Mouse (Mus musculus) liver, adult 2 months (tissue): ENCODE data around the gene Fsd1. TPM values are rescaled to one million over a fixed set of nuclear protein-coding genes. Genes with fewer than 3 reads are reported as not detected.

Source experiments
- DNase-seq: peaks from one replicate; pipeline ENCODE4 v3.0.0-alpha.2; 2011; ENCODE audit warnings: low read depth, low spot score; ENCODE audit errors: extremely low read depth
- H3K27ac ChIP-seq: fragments of 200-500 bp; replicated peaks from 2 replicates; pipeline ENCODE4 v1.5.1; 2012; ENCODE audit warnings: low read depth, mild to moderate bottlenecking, control low read depth, inconsistent platforms, low read length; ENCODE audit not compliant: insufficient read depth
- H3K27me3 ChIP-seq: fragments of 200-500 bp; 2 replicates; pipeline ENCODE4 v1.6.1; 2012; ENCODE audit warnings: mild to moderate bottlenecking, moderate library complexity, low read length, inconsistent platforms; ENCODE audit not compliant: control insufficient read depth, insufficient read depth
- H3K36me3 ChIP-seq: fragments of 200-500 bp; 2 replicates; pipeline ENCODE4 v1.6.1; 2012; ENCODE audit warnings: low read length, inconsistent platforms; ENCODE audit not compliant: control insufficient read depth, insufficient read depth
- H3K4me1 ChIP-seq: fragments of 200-500 bp; 2 replicates; pipeline ENCODE4 v1.6.1; 2011; ENCODE audit warnings: low read length; ENCODE audit not compliant: control insufficient read depth, insufficient read depth
- H3K4me3 ChIP-seq: fragments of 200-500 bp; 2 replicates; pipeline ENCODE4 v1.5.1; 2011; ENCODE audit warnings: low read depth, mild to moderate bottlenecking, control low read depth, low read length, moderate library complexity; ENCODE audit not compliant: insufficient read depth
- H3K79me2 ChIP-seq: fragments of 200-500 bp; 2 replicates; pipeline ENCODE4 v1.6.1; 2012; ENCODE audit warnings: inconsistent platforms, mild to moderate bottlenecking, low read length, moderate library complexity; ENCODE audit not compliant: control insufficient read depth, insufficient read depth
- H3K9ac ChIP-seq: fragments of 200-500 bp; 2 replicates; pipeline ENCODE4 v1.6.1; 2012; ENCODE audit warnings: low read depth, mild to moderate bottlenecking, control low read depth, inconsistent platforms, low read length
- CTCF ChIP-seq: fragments of 200-500 bp; IDR thresholded peaks from 2 replicates; pipeline ENCODE4 v1.5.1; 2011; ENCODE audit warnings: low read depth, low read length, control low read depth
- POLR2A ChIP-seq: fragments of 200-500 bp; IDR thresholded peaks from 2 replicates; pipeline ENCODE4 v1.6.1; 2011; ENCODE audit warnings: low read length, control low read depth; ENCODE audit not compliant: insufficient read depth; ENCODE audit errors: extremely low read depth
- WGBS: fragments of 180-500 bp; shearing (Covaris S2); methylation state at CpG from one replicate; pipeline ENCODE4 v1.1.7; 2018; 5-methylcytosine and 5-hydroxymethylcytosine counted together
- polyA plus RNA-seq: library from polyadenylated mRNA; depleted of rRNA; stranded (reverse); fragments of >200 nt; gene quantifications from 2 replicates; pipeline ENCODE4 v1.2.3, GENCODE M21; 2012
- total RNA-seq: library from RNA; depleted of rRNA; stranded (reverse); fragments of >200 nt; gene quantifications from 2 replicates; pipeline ENCODE4 v1.2.3, GENCODE M21; 2014

Gene Fsd1
- total and polyA plus RNA-seq, 2 experiments: not detected

- Histone ChIP-seq H3K79me2 (no peaks in the 10 kb centered on the region), H3K4me3 (peak overlapping the region; percentile 47; the same call in 1 of the 2 replicates), H3K4me1 (peaks cover 7% of the 10 kb centered on the region), H3K27ac (no peak overlapping the region), H3K36me3 (no peaks in the 10 kb centered on the region), H3K27me3 (no peaks in the 10 kb centered on the region), H3K9ac (0 out of 2 replicates have a peak overlapping the region, but pooled peaks have one; percentile 7)
- 10% methylated on average over 26 of the region's 26 CpGs for WGBS
- DNase-seq: peak; percentile 44
- TF ChIP-seq POLR2A: no peak
- TF ChIP-seq CTCF: no peak
These were observed 30.2 kb upstream of the Fsd1 start for GRCm38 (mm10) chr17:55956129-55956528.

- WGBS: 35% methylated on average over 6 of the region's 6 CpGs
- no peak overlapping the region for H3K4me3 ChIP-seq
- H3K27me3 ChIP-seq: no peaks in the 10 kb centered on the region
These were observed 29.7 kb upstream of the Fsd1 start for GRCm38 (mm10) chr17:55956591-55956990.

GRCm38 (mm10) chr17:55957168-55957567 is 29.1 kb upstream of the Fsd1 start:
- no peak overlapping the region for H3K4me3 ChIP-seq
- TF ChIP-seq POLR2A (no peak), CTCF (peak; percentile 92)
- no peak overlapping the region for H3K9ac ChIP-seq
- peaks cover 7% of the 10 kb centered on the region for H3K4me1 ChIP-seq
- DNase-seq: peak; percentile 44
- H3K79me2 ChIP-seq: no peaks in the 10 kb centered on the region
- H3K36me3 ChIP-seq: no peaks in the 10 kb centered on the region
- no peak overlapping the region for H3K27ac ChIP-seq
- WGBS: 21% methylated on average over 9 of the region's 9 CpGs
- no peaks in the 10 kb centered on the region for H3K27me3 ChIP-seq

More at GRCm38 (mm10) chr17:55956591-55956990, 29.7 kb upstream of the Fsd1 start:
- Histone ChIP-seq H3K36me3 (no peaks in the 10 kb centered on the region), H3K27ac (no peak overlapping the region), H3K9ac (no peak overlapping the region), H3K4me1 (peaks cover 7% of the 10 kb centered on the region), H3K79me2 (no peaks in the 10 kb centered on the region)
- DNase-seq: no peak
- TF ChIP-seq CTCF (no peak), POLR2A (no peak)

- Histone ChIP-seq H3K4me1 (peaks cover 9% of the 10 kb centered on the region), H3K79me2 (no peaks in the 10 kb centered on the region), H3K27ac (no peak overlapping the region), H3K27me3 (no peaks in the 10 kb centered on the region), H3K4me3 (no peak overlapping the region), H3K36me3 (no peaks in the 10 kb centered on the region), H3K9ac (peak overlapping the region; percentile 21; the same call in 1 of the 2 replicates)
- DNase-seq: no peak
- 83% methylated on average over 13 of the region's 13 CpGs for WGBS
- TF ChIP-seq CTCF (no peak), POLR2A (no peak)
These were observed 28.4 kb upstream of the Fsd1 start for GRCm38 (mm10) chr17:55957726-55958583.

- Histone ChIP-seq H3K36me3 (no peaks in the 10 kb centered on the region), H3K27ac (no peak overlapping the region), H3K4me1 (peaks cover 10% of the 10 kb centered on the region), H3K79me2 (no peaks in the 10 kb centered on the region), H3K4me3 (peak overlapping the region; percentile 19), H3K27me3 (no peaks in the 10 kb centered on the region), H3K9ac (peak overlapping the region; percentile 21; the same call in 1 of the 2 replicates)
- DNase-seq: no peak
- 36% methylated on average over 2 of the region's 2 CpGs for WGBS
- no peak for TF ChIP-seq CTCF
These were observed 27.8 kb upstream of the Fsd1 start for GRCm38 (mm10) chr17:55958584-55958886.
